Mouse (Mus musculus): ENCODE results near the gene Ccno.

DNA sequence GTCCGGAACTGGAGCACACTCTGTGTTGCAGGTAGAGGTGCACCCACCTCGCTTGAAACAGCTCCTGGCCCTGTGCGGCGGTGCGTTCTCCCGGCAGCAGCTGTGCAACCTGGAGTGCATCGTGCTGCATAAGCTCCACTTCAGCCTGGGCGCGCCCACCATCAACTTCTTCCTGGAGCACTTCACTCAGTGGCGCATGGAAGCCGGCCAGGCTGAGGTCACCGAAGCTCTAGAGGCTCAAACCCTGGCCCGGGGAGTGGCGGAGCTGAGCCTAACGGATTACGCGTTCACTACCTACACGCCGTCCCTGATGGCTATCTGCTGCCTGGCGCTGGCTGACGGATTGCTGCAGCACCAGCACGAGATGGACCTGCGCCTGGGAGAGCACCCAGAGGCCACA is 1.9 kb downstream of the Ccno start:
- TF ChIP-seq CTCF (IDR thresholded peaks at IDR 0.05; ENCODE audit: low read depth, low read length) (no peak), POLR2A (IDR thresholded peaks at IDR 0.05; ENCODE audit: borderline replicate concordance, low read depth, low read length) (no peak)
